8 mouse cellular contexts compared by ENCODE assay signal in the genomic region with DNA sequence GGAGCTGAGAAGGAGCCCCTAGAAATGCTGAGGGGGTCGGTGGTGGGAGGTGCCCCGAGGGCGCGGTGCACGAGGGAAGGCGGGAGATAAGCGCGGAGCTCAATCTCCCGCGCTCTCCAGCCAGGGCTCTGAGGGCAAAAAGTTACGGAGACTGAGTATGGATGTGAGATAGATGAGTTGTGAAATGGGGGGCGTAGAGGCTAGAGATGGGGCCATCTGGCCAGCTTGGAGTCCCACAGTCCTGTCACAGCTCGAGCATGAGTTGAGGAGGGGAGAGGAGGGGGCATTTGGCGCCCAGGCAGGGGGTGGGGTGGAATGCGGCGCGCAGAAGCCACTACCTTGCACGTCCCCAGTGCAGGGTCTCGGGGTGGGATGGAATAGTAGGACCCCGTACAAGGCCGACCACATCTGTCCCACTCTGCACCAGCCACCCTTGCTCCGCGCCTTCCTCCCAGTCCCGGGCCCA. TPM values are rescaled to one million over a fixed set of nuclear protein-coding genes. Genes with fewer than 3 reads are reported as not detected.
A peak's percentile ranks its signal among the peaks of the same experiment; 100 is the strongest.
DNase-seq lines count a peak whose midpoint lies in the region; ATAC-seq and TF ChIP-seq lines count a peak whose summit lies in the region.

No protein-coding gene starts in this region.

- peak; percentile 1; the same call in 1 of the 2 replicates for ATAC-seq in heart, embryonic 12.5 days (ENCODE audit: insufficient number of reproducible peaks, low FRiP score)
- peak; percentile 2; the same call in 1 of the 2 replicates for ATAC-seq in embryonic facial prominence, embryonic 13.5 days (ENCODE audit: insufficient number of reproducible peaks, insufficient read depth, low FRiP score, low TSS enrichment, low read depth)
- peak; percentile 28 for ATAC-seq in intestine, embryonic 14.5 days (replicated peaks; ENCODE audit: low FRiP score, low TSS enrichment, low read depth)
- ATAC-seq in midbrain, embryonic 15.5 days (replicated peaks), result peak; percentile 46

- H3K9me3 ChIP-seq in heart, embryonic 12.5 days (replicated peaks), result no peaks in the 10 kb centered on the region
- 0 out of 2 replicates have a peak, but pooled peaks cover 3% of the 10 kb centered on the region for H3K9me3 ChIP-seq in ES-Bruce4 (replicated peaks; ENCODE audit: control insufficient read depth, insufficient read depth, low read length, poor library complexity, severe bottlenecking)
- H3K9me3 ChIP-seq in embryonic facial prominence, embryonic 13.5 days, result no peaks in the 10 kb centered on the region
- no peaks in the 10 kb centered on the region for H3K9me3 ChIP-seq in intestine, embryonic 14.5 days (ENCODE audit: control insufficient read depth, low read length)
- no peaks in the 10 kb centered on the region for H3K9me3 ChIP-seq in midbrain, embryonic 15.5 days

- H3K9ac ChIP-seq in heart, embryonic 12.5 days, result peak overlapping the region; percentile 88
- peak overlapping the region; percentile 82 for H3K9ac ChIP-seq in ES-Bruce4 (ENCODE audit: low read depth, poor library complexity, severe bottlenecking)
- H3K9ac ChIP-seq in embryonic facial prominence, embryonic 13.5 days, result peak overlapping the region; percentile 80
- peak overlapping the region; percentile 70 for H3K9ac ChIP-seq in intestine, embryonic 14.5 days (ENCODE audit: low read length)
- H3K9ac ChIP-seq in midbrain, embryonic 15.5 days, result peak overlapping the region; percentile 23; the same call in 1 of the 2 replicates

- H3K4me3 ChIP-seq in heart, embryonic 12.5 days, result peak overlapping the region; percentile 81
- H3K4me3 ChIP-seq in ES-Bruce4 (ENCODE audit: low read depth, low read length), result peak overlapping the region; percentile 97
- H3K4me3 ChIP-seq in embryonic facial prominence, embryonic 13.5 days, result peak overlapping the region; percentile 87
- peak overlapping the region; percentile 78 for H3K4me3 ChIP-seq in intestine, embryonic 14.5 days (ENCODE audit: low read depth, low read length)
- peak overlapping the region; percentile 66 for H3K4me3 ChIP-seq in midbrain, embryonic 15.5 days

- under 1% methylated on average over 24 of the region's 24 CpGs for WGBS in heart, embryonic 12.5 days
- WGBS in embryonic facial prominence, embryonic 13.5 days, result 0% methylated on average over 24 of the region's 24 CpGs
- WGBS in intestine, embryonic 14.5 days, result under 1% methylated on average over 24 of the region's 24 CpGs
- WGBS in midbrain, embryonic 15.5 days, result under 1% methylated on average over 24 of the region's 24 CpGs

- no peaks in the 10 kb centered on the region for H3K27me3 ChIP-seq in heart, embryonic 12.5 days (replicated peaks)
- H3K27me3 ChIP-seq in ES-Bruce4 (ENCODE audit: control insufficient read depth, insufficient read depth, low read length, poor library complexity, severe bottlenecking), result no peaks in the 10 kb centered on the region
- H3K27me3 ChIP-seq in embryonic facial prominence, embryonic 13.5 days, result no peaks in the 10 kb centered on the region
- H3K27me3 ChIP-seq in intestine, embryonic 14.5 days (replicated peaks; ENCODE audit: control insufficient read depth, insufficient read depth, low read length), result no peaks in the 10 kb centered on the region
- no peaks in the 10 kb centered on the region for H3K27me3 ChIP-seq in midbrain, embryonic 15.5 days (replicated peaks)

- H3K36me3 ChIP-seq in heart, embryonic 12.5 days, result peaks cover 33% of the 10 kb centered on the region
- peaks cover 40% of the 10 kb centered on the region for H3K36me3 ChIP-seq in ES-Bruce4 (ENCODE audit: control insufficient read depth, insufficient read depth, low read length, poor library complexity, severe bottlenecking)
- H3K36me3 ChIP-seq in embryonic facial prominence, embryonic 13.5 days, result peaks cover 30% of the 10 kb centered on the region
- H3K36me3 ChIP-seq in intestine, embryonic 14.5 days (ENCODE audit: control insufficient read depth, insufficient read depth, low read length), result peaks cover 34% of the 10 kb centered on the region
- H3K36me3 ChIP-seq in midbrain, embryonic 15.5 days (replicated peaks), result no peaks in the 10 kb centered on the region; the same call in 1 of the 2 replicates

- no peak for TF ChIP-seq CTCF in ES-Bruce4 (IDR thresholded peaks at IDR 0.05; ENCODE audit: low read depth, low read length)

- peak overlapping the region; percentile 89 for H3K27ac ChIP-seq in heart, embryonic 12.5 days (ENCODE audit: poor library complexity, severe bottlenecking)
- H3K27ac ChIP-seq in ES-Bruce4 (ENCODE audit: insufficient read depth, low read length), result peak overlapping the region; percentile 32
- H3K27ac ChIP-seq in embryonic facial prominence, embryonic 13.5 days, result peak overlapping the region; percentile 86
- H3K27ac ChIP-seq in intestine, embryonic 14.5 days (ENCODE audit: low read depth), result peak overlapping the region; percentile 83
- H3K27ac ChIP-seq in midbrain, embryonic 15.5 days, result no peak overlapping the region

- H3K4me1 ChIP-seq in heart, embryonic 12.5 days (replicated peaks), result peaks cover 20% of the 10 kb centered on the region
- no peaks in the 10 kb centered on the region for H3K4me1 ChIP-seq in ES-Bruce4 (ENCODE audit: control insufficient read depth, insufficient read depth, low read length)
- peaks cover 14% of the 10 kb centered on the region for H3K4me1 ChIP-seq in embryonic facial prominence, embryonic 13.5 days
- H3K4me1 ChIP-seq in intestine, embryonic 14.5 days (replicated peaks; ENCODE audit: control insufficient read depth, insufficient read depth, low read length), result peaks cover 21% of the 10 kb centered on the region
- peaks cover 29% of the 10 kb centered on the region for H3K4me1 ChIP-seq in midbrain, embryonic 15.5 days

- peak overlapping the region; percentile 96 for H3K4me2 ChIP-seq in heart, embryonic 12.5 days
- peak overlapping the region; percentile 95 for H3K4me2 ChIP-seq in embryonic facial prominence, embryonic 13.5 days
- peak overlapping the region; percentile 73 for H3K4me2 ChIP-seq in intestine, embryonic 14.5 days (ENCODE audit: low read length)
- H3K4me2 ChIP-seq in midbrain, embryonic 15.5 days, result peak overlapping the region; percentile 98

- TF ChIP-seq POLR2A in ES-Bruce4 (IDR thresholded peaks at IDR 0.05; ENCODE audit: insufficient read depth, low read length), result no peak

- TF ChIP-seq EP300 in ES-Bruce4 (IDR thresholded peaks at IDR 0.05; ENCODE audit: insufficient read depth, low read depth, low read length), result no peak

- no peak for DNase-seq in heart, postnatal 4 days
- DNase-seq in intestine, embryonic 14.5 days (ENCODE audit: low spot score), result peak; percentile 63
- no peak for DNase-seq in right cerebral cortex, postnatal 4 days
- no peak for DNase-seq in right cerebral cortex, adult 18-20 months

RNA-seq across cellular contexts. Expression of a gene that starts 0.7 kb away (rescaled TPM):
- 49.0 and 50.9 TPM in 2 replicates for polyA plus RNA-seq in heart, embryonic 12.5 days (2016; fragmentation: Nextera tagmentation; extraction: Ambion mirVana)
- 10 to 100 TPM; 15.3 to 16.1 TPM for total RNA-seq in heart, postnatal 4 days (2021)
- 82.6 and 90.1 TPM in 2 replicates for polyA plus RNA-seq in ES-Bruce4 (2011; ENCODE audit: insufficient read depth, insufficient read length, low read depth, missing spikeins)
- 75.8 and 76.6 TPM in 2 replicates for polyA plus RNA-seq in embryonic facial prominence, embryonic 13.5 days (2015; fragmentation: Nextera tagmentation; extraction: Ambion mirVana)
- 61.4 and 66.9 TPM in 2 replicates for polyA plus RNA-seq in intestine, embryonic 14.5 days (2014; fragmentation: Nextera tagmentation; extraction: Ambion mirVana)
- polyA plus RNA-seq in midbrain, embryonic 15.5 days (2015; fragmentation: Nextera tagmentation; extraction: Ambion mirVana), result 11.5 and 12.0 TPM in 2 replicates

RNA-seq across cellular contexts. Expression of a gene that starts 19.0 kb away (rescaled TPM):
- 9.2 and 15.0 TPM in 2 replicates for polyA plus RNA-seq in heart, embryonic 12.5 days (2016; fragmentation: Nextera tagmentation; extraction: Ambion mirVana)
- 10 to 100 TPM in 1 of 2 experiments, 1 to 10 TPM in 1; 7.9 to 10.9 TPM for total RNA-seq in heart, postnatal 4 days (2021)
- polyA plus RNA-seq in ES-Bruce4 (2011; ENCODE audit: insufficient read depth, insufficient read length, low read depth, missing spikeins), result 11.2 and 12.0 TPM in 2 replicates
- polyA plus RNA-seq in embryonic facial prominence, embryonic 13.5 days (2015; fragmentation: Nextera tagmentation; extraction: Ambion mirVana), result 17.5 and 18.0 TPM in 2 replicates
- 18.5 and 21.9 TPM in 2 replicates for polyA plus RNA-seq in intestine, embryonic 14.5 days (2014; fragmentation: Nextera tagmentation; extraction: Ambion mirVana)
- 10.6 and 12.7 TPM in 2 replicates for polyA plus RNA-seq in midbrain, embryonic 15.5 days (2015; fragmentation: Nextera tagmentation; extraction: Ambion mirVana)

Comparison
In these comparisons a context has a peak if more than half of its experiments do, and no peak if none do; other contexts are left out.
1. H3K9ac ChIP-seq: peak in every context shown above with its lines; median percentile 88 in heart, embryonic 12.5 days; 82 in ES-Bruce4; 80 in embryonic facial prominence, embryonic 13.5 days; 70 in intestine, embryonic 14.5 days; 23 in midbrain, embryonic 15.5 days.